Mouse (Mus musculus): ENCODE measurements around the gene Cdkn2d.

GRCm38 (mm10) chr9:21331365-21332140, 40.3 kb upstream of the Cdkn2d start:
- TF ChIP-seq CTCF (IDR thresholded peaks at IDR 0.05; ENCODE audit: low read depth, low read length): no peak
- TF ChIP-seq GATA1 (IDR thresholded peaks at IDR 0.05; ENCODE audit: borderline replicate concordance, low read length): no peak

All from G1E (cell line).